Mouse (Mus musculus) forebrain, embryonic 16.5 days (tissue): Measurements from ENCODE around the gene Nat8f2. TPM values are rescaled to one million over a fixed set of nuclear protein-coding genes. Genes with fewer than 3 reads are reported as not detected.

Source experiments
- polyA plus RNA-seq: library from polyadenylated mRNA; unstranded; fragments of >200 nt; fragmentation: Nextera tagmentation; extraction: Ambion mirVana; gene quantifications from 2 replicates; pipeline ENCODE4 v1.2.1, GENCODE M21; 2015

Gene Nat8f2
- polyA plus RNA-seq, 1 experiment from 2014 or later: not detected

Other genes starting within 250 kb of the Nat8f2 start
- gene Nat8f7, start 156.0 kb downstream of the Nat8f2 start, polyA plus RNA-seq: 0.11 TPM in 1 of 2 replicates, not detected in the other
- gene Nat8f3, start 103.4 kb downstream of the Nat8f2 start, polyA plus RNA-seq: 0.25 and 0.48 TPM in 2 replicates
- gene Nat8f6, start 48.2 kb downstream of the Nat8f2 start, polyA plus RNA-seq: not detected in 2 replicates
- gene Nat8f5, start 48.2 kb downstream of the Nat8f2 start, polyA plus RNA-seq: not detected in 2 replicates
- not detected in 2 replicates for gene Nat8, start 37.1 kb downstream of the Nat8f2 start, polyA plus RNA-seq
- gene Nat8f4, start 35.7 kb upstream of the Nat8f2 start, polyA plus RNA-seq: 6.3 and 6.5 TPM in 2 replicates
- gene Tprkb, start 42.7 kb upstream of the Nat8f2 start, polyA plus RNA-seq: 50.4 and 57.0 TPM in 2 replicates
- gene Nat8f1, start 46.5 kb upstream of the Nat8f2 start, polyA plus RNA-seq: 12.3 and 12.4 TPM in 2 replicates
- 42.4 and 56.3 TPM in 2 replicates for gene Dusp11, start 92.5 kb upstream of the Nat8f2 start, polyA plus RNA-seq
- not detected in 2 replicates for gene Figla, start 147.0 kb upstream of the Nat8f2 start, polyA plus RNA-seq
- 243 and 248 TPM in 2 replicates for gene Add2, start 159.5 kb upstream of the Nat8f2 start, polyA plus RNA-seq